Mouse (Mus musculus) frontal cortex, postnatal 36 days (tissue): ENCODE measurements around the gene Creb3l1.

Source experiments
- DNase-seq, 2 experiments: peaks; one replicate each; pipeline ENCODE4 v3.0.0; 2022; ENCODE audit warnings: low spot score in 2 of 2

Gene Creb3l1

GRCm38 (mm10) chr2:92024274-92024672 lies at the start of gene Creb3l1:
Gene Creb3l1, minus strand, starts transcription at chr2:92024502.
- DNase-seq, result peak in 1 of 2 experiments; percentile 28

DNA sequence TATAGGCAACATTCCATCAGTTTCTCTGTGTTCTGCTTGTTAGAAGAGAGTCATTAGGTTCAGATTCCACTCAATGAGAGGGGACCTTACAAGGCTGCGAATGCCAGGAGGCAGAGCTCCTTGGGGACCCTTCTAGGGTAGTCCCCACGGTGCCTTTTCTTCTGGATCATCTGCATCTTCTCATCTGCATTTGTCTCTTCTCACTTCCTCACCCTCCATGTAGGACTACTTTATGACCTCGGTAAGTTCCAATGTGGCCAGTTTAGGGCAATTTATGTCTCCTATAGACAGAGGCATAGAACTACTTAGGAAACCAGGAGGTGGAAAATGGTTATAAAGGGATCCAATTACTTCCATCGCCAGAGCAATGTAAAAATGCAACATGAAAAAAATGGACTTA lies 46.8 kb upstream of the Creb3l1 start:
- no peak for DNase-seq

- no peak for DNase-seq
Observed at GRCm38 (mm10) chr2:92069630-92070029, 45.3 kb upstream of the Creb3l1 start.

GRCm38 (mm10) chr2:92067600-92067999 lies 43.3 kb upstream of the Creb3l1 start:
- DNase-seq, result peak in 1 of 2 experiments; percentile 19

DNA sequence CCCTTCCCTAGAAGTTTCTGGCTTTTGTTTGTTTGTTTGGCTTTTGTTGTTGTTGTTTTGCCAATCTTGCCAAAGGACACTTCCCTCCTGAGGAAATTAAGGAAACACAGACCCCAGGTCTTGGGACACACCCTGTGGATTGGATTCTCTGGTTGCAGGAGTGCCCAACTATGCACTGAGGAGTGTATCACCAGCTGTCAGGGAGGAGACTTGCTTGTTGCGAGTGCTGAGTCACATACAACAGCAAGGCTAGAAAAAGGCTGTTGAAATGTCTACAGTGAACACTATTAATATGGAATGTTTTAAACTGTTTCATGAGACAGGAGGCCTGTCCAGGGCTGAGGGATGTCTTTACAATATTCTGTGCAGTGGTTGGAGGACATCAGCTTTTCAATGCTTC lies 42.6 kb upstream of the Creb3l1 start:
- DNase-seq, result peak in 1 of 2 experiments; percentile 34

DNA sequence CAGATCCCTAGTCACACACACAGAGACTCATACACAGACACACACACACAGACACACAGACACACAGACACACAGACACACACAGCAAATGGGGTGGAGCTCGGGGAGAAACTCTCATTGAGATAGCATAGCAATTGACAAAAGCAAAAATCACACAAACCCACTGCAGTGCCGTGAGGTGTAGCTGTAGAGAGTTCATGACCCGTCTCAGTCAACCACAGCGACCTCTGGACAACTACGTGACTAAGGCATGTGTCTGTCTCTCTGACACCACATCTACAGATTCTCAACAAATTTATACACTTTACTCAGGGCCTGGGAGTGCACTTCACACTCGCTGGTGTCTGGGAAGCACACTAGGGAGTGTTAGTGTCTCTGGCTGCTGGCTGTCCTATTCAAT lies 41.6 kb upstream of the Creb3l1 start:
- DNase-seq, result no peak

DNA sequence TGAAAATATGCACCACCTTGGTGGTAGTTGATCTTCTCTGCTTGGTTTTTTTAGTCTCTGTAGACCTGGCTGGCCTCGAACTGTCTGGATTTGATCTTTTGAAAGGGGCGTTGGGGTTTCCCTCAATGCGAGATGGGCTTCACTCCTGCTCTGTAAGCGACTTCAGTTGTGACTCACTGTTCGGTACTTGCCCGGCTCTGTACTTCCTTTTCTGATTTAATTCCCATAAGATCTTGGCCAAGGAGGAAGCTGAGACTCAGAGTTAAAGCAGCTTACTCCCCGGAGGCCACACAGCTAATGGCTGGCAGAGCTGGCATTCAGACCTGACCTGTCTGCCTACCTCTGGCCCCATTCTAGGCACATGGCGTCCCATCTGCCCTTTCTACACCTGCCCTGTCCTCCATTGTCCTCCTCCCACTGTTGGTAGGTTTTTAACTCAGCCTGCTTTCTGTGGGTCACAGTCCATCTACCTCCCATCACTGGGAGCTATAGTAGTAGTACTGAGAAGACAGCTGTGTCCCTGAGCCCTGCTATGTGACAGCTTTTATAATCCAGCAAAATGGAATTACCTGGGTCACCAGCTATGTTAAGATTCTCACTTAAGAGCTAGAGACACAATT lies 41.1 kb upstream of the Creb3l1 start:
- DNase-seq, result no peak

DNA sequence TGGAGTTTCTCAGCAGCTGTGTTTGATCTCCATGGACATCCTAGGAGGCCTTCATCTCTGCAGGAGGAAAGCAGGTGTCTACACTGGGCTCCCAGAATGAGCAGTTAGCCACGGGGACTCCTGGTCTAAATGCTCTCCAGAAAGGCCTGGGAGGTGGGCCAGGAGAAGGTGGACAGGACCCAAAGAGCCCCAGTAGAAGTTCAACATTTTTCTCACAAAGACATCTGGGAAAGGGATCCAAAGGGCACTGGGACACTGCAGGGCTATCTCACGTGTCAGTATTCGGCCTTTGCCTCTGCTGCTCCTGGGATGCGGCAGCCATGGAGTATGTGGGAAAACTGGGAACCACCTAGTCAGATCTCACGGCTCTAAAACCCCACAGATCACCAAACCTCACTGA lies 38.8 kb upstream of the Creb3l1 start:
- DNase-seq, result no peak

DNA sequence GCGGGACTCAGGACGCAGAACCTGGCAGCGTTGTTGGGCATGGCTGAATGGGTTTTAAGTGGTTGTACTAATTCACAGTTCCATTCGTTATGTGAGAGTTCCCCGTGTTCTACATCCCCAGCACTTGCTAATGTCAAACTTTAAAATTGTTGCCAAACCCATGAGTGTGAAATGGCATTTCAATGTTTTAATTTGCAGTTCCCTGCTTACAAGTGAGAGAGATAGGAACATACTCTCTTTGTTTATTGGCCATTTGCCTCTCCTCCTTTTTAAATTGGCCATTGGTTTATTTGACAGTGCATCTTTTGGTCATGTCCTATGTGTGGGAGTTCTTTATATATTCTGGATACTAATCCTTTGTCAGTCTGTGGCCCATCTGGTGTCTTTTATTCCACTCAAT lies 37.0 kb upstream of the Creb3l1 start:
- no peak for DNase-seq

DNA sequence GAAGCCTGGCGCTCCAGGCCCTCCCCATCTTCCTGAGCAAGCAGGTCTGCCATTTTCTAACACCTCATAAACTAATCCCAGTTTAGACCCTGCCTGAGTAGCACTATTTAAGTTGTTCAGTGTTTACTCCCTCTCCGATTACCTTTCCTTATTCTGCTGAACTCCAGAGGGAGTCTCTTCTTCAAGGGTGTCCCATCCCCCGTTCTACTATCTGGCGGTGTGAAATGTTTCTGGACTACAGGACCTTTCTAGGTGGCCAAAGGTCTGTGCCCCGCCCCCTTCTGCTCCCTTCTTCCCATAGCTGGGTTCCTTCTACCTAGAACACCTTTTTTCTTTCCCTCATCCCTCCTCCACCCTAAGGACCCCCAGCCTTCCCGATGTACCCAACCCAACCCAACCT lies 36.0 kb upstream of the Creb3l1 start:
- no peak for DNase-seq

DNA sequence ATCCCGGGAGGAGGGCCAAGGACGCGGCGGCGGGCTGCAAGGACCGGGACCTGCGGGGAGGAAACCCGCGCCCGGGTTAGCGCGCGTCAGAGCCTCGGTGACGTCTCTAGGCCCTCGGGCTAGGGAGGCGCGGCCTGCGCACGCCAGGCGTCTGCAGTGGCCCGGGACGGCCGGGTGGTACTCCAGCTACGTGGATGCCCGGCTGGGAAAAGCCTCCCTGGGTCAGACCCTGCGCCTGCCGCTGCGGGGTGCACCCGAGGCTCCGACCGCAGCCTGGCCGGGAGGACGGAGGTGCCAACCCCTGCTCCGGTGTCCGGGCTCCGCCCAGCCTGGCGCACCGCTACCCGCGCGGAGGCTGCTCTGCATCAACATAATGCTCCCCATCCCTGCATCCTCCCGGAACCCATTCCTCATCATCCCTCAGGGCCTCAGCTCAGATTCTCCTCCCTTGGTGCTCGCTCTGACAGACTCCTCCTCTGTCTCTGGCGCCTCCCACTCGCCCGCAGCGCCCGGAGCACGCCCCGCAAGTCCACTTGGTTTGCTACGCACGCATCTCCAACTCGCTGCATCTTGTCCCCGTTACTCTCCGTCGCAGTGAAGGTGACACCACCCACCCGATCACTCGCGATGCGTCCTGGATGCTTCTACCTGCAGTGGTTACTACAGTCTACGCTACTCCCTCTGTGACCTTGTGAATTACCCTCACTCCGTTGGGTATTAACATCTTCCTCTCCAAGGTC lies 35.3 kb upstream of the Creb3l1 start:
- DNase-seq, result peak; percentile 77 to 78

- no peak for DNase-seq
Observed at GRCm38 (mm10) chr2:92058936-92059335, 34.6 kb upstream of the Creb3l1 start.

GRCm38 (mm10) chr2:92058469-92058868 lies 34.2 kb upstream of the Creb3l1 start:
- DNase-seq, result peak; percentile 96 to 97

GRCm38 (mm10) chr2:92056760-92057159 lies 32.5 kb upstream of the Creb3l1 start:
- no peak for DNase-seq

DNA sequence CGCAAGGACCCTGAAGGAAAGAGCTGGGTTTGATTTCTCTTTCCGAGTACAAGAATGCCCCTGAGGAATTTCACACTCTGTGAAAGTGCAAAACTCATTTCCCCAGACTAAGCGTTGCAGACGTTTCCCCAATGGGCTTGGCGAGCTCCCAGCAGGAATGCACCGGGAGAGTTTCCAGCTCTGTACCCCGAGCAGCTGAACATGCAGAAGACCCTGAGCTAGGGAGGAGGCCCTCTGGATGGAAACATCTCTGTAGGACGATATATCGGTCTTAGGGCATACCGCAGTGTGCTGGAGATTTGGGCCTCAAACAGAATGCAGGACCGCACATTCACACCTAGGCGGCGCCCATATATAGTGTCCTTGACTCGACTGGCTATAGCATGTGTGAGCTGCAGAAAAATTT lies 31.5 kb upstream of the Creb3l1 start:
- peak in 1 of 2 experiments; percentile 77 for DNase-seq

- peak; percentile 87 to 88 for DNase-seq
Observed at GRCm38 (mm10) chr2:92055101-92055813, 31.0 kb upstream of the Creb3l1 start.

DNA sequence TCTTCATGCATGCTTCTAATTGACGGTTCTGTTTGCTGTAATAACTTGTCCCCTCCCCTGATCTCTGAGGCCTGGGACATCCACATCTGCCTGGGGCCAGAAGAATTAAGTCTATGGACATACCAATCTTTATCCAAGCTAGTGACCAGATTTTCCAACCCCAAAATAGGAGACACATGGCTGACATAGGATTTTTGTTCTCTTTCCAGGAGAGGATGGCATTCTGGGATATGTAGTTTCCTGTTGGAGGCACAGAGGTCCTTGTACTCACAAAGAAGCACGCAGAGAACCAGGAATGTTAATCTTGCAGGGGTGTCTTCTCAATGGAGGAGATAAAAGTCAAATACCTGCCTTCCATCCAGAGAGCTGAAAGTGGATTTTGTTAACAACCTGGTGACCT lies 28.5 kb upstream of the Creb3l1 start:
- peak in 1 of 2 experiments; percentile 47 for DNase-seq

DNA sequence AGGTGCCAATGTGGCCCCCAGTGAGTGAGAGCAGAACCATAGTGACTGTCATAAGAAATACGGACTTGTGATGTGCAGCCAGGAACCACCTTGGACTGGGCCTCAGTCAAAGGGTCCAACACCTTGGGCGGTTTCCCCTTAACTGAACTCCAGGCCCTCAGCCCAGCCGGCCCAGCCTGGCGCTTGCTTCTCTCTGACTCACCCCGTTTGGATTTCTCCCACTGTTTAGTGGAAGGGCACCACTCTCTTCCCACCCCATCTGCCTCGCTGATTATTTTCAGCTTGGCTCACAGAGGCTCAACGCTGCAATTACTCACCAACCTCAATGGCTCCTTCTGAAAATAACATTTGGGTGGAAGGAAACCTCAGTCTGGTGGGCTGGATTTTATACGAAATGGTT lies 27.9 kb upstream of the Creb3l1 start:
- peak; percentile 55 to 69 for DNase-seq

GRCm38 (mm10) chr2:92048034-92048690 lies 23.9 kb upstream of the Creb3l1 start:
- no peak for DNase-seq

DNA sequence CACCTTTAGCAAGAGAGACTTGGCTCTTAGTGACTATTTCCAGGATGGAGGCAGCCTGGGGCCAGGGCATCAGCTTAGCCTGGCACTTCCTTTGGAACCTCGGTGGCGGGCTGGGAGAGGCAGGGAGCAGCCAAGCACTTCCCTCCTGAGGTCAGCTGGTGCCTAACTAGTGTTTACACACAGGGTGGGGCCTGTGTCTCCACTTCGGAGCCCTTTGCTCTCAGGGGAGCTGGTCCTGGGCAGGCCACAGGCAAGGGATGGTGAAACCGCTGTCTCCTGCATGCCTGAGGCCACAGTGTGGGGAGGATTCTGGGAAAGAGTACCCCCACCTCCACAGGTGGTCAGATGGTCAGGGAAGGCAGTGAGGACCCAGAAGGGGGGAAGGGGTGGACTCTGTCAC lies 23.3 kb upstream of the Creb3l1 start:
- DNase-seq, result no peak

DNA sequence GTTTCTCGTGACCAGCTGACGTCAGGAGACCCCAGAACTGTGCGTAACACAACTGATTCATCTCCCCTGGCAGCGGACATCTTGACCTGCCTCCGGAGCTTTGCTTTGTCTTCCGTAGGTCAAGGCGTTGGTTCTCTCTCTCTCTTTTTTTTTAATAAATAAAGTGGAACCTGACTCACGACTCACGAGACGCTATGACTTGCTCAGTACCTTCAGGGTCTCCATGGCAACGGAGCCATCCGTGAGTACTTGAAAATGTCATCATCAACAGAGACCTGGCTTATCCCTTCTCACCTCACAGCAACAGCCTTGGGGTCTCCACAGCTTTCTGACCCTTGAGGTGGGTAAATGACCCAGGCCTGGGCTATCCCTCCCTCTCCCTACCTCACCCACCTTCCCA lies 19.0 kb upstream of the Creb3l1 start:
- no peak for DNase-seq

GRCm38 (mm10) chr2:92041538-92041937 lies 17.2 kb upstream of the Creb3l1 start:
- DNase-seq, result no peak
